Mouse (Mus musculus) midbrain, postnatal 0 days (tissue): ENCODE measurements around the gene Retreg3. TPM values are rescaled to one million over a fixed set of nuclear protein-coding genes. Genes with fewer than 3 reads are reported as not detected.

Experiments
- ATAC-seq: fragments of 200-750 bp; cut with Nextera tagmentation; 2 replicates; pipeline ENCODE4 v1.8.0; 2017; ENCODE audit warnings: moderate number of reproducible peaks, mild to moderate bottlenecking, moderate TSS enrichment, moderate library complexity; ENCODE audit not compliant: low FRiP score
- DNase-seq: peaks from one replicate; pipeline ENCODE4 v3.0.0-alpha.2; 2015; ENCODE audit warnings: low spot score
- H3K27ac ChIP-seq: fragments of 300-500 bp; sonication (generic); 2 replicates; pipeline ENCODE4 v1.5.1; 2014; ENCODE audit warnings: low read depth, mild to moderate bottlenecking, low read length, mixed read lengths
- H3K27me3 ChIP-seq: fragments of 300-500 bp; sonication (generic); 2 replicates; pipeline ENCODE4 v1.6.1; 2014; ENCODE audit warnings: low read length, control low read depth, mixed read lengths; ENCODE audit not compliant: insufficient read depth
- H3K36me3 ChIP-seq: fragments of 300-500 bp; sonication (generic); 2 replicates; pipeline ENCODE4 v1.6.1; 2014; ENCODE audit warnings: low read length, control low read depth, mixed read lengths; ENCODE audit not compliant: insufficient read depth
- H3K4me1 ChIP-seq: fragments of 300-500 bp; sonication (generic); 2 replicates; pipeline ENCODE4 v1.6.1; 2014; ENCODE audit warnings: mild to moderate bottlenecking, control low read depth, antibody characterized with exemption, low read length, mixed read lengths; ENCODE audit not compliant: insufficient read depth
- H3K4me2 ChIP-seq: fragments of 300-500 bp; sonication (generic); 2 replicates; pipeline ENCODE4 v1.6.1; 2014; ENCODE audit warnings: low read depth, mild to moderate bottlenecking, low read length, mixed read lengths; ENCODE audit not compliant: poor library complexity, severe bottlenecking
- H3K4me3 ChIP-seq: fragments of 300-500 bp; sonication (generic); 2 replicates; pipeline ENCODE4 v1.5.1; 2014; ENCODE audit warnings: low read depth, mild to moderate bottlenecking, low read length, moderate library complexity
- H3K9ac ChIP-seq: fragments of 300-500 bp; sonication (generic); replicated peaks from 2 replicates; pipeline ENCODE4 v1.6.1; 2014; ENCODE audit warnings: mild to moderate bottlenecking, low read length, moderate library complexity, mixed read lengths; ENCODE audit not compliant: poor library complexity, severe bottlenecking
- H3K9me3 ChIP-seq: fragments of 300-500 bp; sonication (generic); 2 replicates; pipeline ENCODE4 v1.6.1; 2016; ENCODE audit warnings: low read length, control low read depth
- CTCF ChIP-seq: IDR thresholded peaks from 2 replicates; pipeline ENCODE4 v1.5.1; 2016; ENCODE audit warnings: antibody characterized with exemption, mild to moderate bottlenecking
- WGBS: fragments of 180-500 bp; shearing (Covaris S2); extraction: QIAGEN DNeasy Blood & Tissue Kit; methylation state at CpG from one replicate; pipeline ENCODE4 v1.1.7; 2014; 5-methylcytosine and 5-hydroxymethylcytosine counted together
- polyA plus RNA-seq: library from polyadenylated mRNA; unstranded; fragments of >200 nt; fragmentation: Nextera tagmentation; extraction: Ambion mirVana; gene quantifications from 2 replicates; pipeline ENCODE4 v1.2.1, GENCODE M21; 2015
- total RNA-seq: library from RNA; depleted of rRNA; stranded (reverse); fragments of >200 nt; gene quantifications from 2 replicates; pipeline ENCODE4 v1.2.3, GENCODE M21; 2014

The Retreg3 gene
- total and polyA plus RNA-seq, 2 experiments from 2014 or later = 24.8 to 54.9 TPM

DNA sequence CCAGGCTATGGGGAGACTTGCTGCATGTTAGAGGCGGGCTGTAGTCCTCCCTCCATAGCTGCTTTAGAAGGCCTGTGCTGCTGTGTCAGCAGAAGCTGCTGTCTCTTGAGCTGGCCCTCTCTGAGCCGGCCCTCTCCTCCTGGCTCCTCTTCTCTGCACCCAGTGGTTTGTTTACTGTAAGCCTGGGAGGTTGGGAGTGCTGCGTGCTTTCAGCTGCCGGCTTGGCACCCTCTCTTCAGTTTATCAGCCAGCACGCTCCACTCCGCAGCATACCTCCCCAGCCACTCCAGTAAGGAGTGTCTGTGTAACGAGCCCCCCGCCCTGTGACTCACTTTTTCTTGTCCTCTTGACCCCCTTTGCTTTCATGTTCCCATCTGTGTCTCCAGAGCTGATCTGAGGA lies 62.8 kb downstream of the Retreg3 start:
- H3K4me1 ChIP-seq = no peaks in the 10 kb centered on the region
- no peak for TF ChIP-seq CTCF
- no peak overlapping the region for H3K9ac ChIP-seq
- no peak overlapping the region for H3K27ac ChIP-seq
- peaks cover 85% of the 10 kb centered on the region for H3K36me3 ChIP-seq
- H3K27me3 ChIP-seq = no peaks in the 10 kb centered on the region
- no peak for DNase-seq
- 57% methylated on average over 8 of the region's 8 CpGs for WGBS
- H3K4me2 ChIP-seq = no peak overlapping the region
- no peaks in the 10 kb centered on the region for H3K9me3 ChIP-seq
- no peak overlapping the region for H3K4me3 ChIP-seq
- no peak for ATAC-seq

GRCm38 (mm10) chr11:101055418-101055817 lies 64.3 kb downstream of the Retreg3 start:
- H3K36me3 ChIP-seq = peaks cover 91% of the 10 kb centered on the region
- no peak for DNase-seq
- H3K27me3 ChIP-seq = no peaks in the 10 kb centered on the region
- no peak overlapping the region for H3K9ac ChIP-seq
- TF ChIP-seq CTCF = no peak
- H3K4me1 ChIP-seq = no peaks in the 10 kb centered on the region
- no peak for ATAC-seq
- no peak overlapping the region for H3K4me2 ChIP-seq
- WGBS = 80% methylated on average over 14 of the region's 14 CpGs
- H3K27ac ChIP-seq = no peak overlapping the region
- H3K4me3 ChIP-seq = no peak overlapping the region
- no peaks in the 10 kb centered on the region for H3K9me3 ChIP-seq

DNA sequence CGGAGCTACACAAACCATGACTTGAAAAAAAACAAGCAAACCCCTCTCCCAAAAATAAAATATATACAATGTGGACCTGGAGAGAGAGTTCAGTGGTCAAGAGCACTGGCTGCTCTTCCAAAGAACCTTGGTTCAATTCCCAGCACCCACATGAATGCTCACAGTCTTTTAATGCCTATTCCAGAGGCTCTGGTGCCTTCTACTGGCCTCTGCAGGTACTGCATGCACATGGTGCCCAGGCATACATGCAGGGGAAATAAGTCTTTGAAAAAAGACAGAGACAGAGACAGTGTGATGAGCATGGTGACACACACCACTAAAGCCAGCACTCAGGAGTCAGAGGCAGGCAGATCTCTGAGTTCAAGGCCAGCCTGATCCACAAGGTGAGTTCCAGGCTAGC lies 65.7 kb downstream of the Retreg3 start:
- Histone ChIP-seq H3K4me2 (no peak overlapping the region), H3K9ac (no peak overlapping the region), H3K27me3 (no peaks in the 10 kb centered on the region), H3K4me3 (no peak overlapping the region), H3K27ac (no peak overlapping the region), H3K36me3 (peaks cover 94% of the 10 kb centered on the region), H3K4me1 (no peaks in the 10 kb centered on the region), H3K9me3 (no peaks in the 10 kb centered on the region)
- TF ChIP-seq CTCF = peak; percentile 60
- WGBS = 100% methylated on average over 1 of the region's 1 CpGs
- ATAC-seq (no peak), DNase-seq (no peak)

GRCm38 (mm10) chr11:101052751-101053473 lies 66.8 kb downstream of the Retreg3 start:
- no peak overlapping the region for H3K4me3 ChIP-seq
- no peak overlapping the region for H3K9ac ChIP-seq
- H3K27ac ChIP-seq = no peak overlapping the region
- H3K9me3 ChIP-seq = no peaks in the 10 kb centered on the region
- no peak overlapping the region for H3K4me2 ChIP-seq
- H3K36me3 ChIP-seq = peaks cover 92% of the 10 kb centered on the region
- no peak for TF ChIP-seq CTCF
- no peaks in the 10 kb centered on the region for H3K4me1 ChIP-seq
- DNase-seq = no peak
- no peaks in the 10 kb centered on the region for H3K27me3 ChIP-seq
- ATAC-seq = no peak
- WGBS = 92% methylated on average over 10 of the region's 10 CpGs

DNA sequence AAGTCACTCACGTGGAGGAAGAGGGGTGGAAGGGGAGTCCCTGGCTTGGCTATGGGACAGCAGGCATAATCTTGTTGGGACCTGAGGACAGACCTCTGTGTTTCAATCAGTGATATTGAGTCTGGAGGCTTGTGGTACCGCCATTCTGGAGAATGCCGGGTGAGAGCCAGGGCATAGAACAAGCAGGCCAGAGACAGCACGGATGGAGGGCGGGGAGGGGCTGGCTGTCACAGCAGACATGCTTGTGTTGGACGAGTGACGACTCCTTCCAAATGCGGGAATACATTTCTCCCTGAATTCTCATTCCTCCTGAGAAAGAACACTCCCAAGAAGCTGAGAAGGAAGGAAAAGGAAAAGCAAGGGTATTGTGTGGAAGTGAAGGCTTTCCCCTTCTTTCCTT lies 68.1 kb downstream of the Retreg3 start:
- Histone ChIP-seq H3K9ac (no peak overlapping the region), H3K4me2 (no peak overlapping the region), H3K36me3 (peaks cover 92% of the 10 kb centered on the region), H3K4me3 (no peak overlapping the region), H3K27ac (no peak overlapping the region), H3K27me3 (no peaks in the 10 kb centered on the region), H3K9me3 (no peaks in the 10 kb centered on the region), H3K4me1 (no peaks in the 10 kb centered on the region)
- no peak for TF ChIP-seq CTCF
- DNase-seq (no peak), ATAC-seq (no peak)
- 85% methylated on average over 8 of the region's 8 CpGs for WGBS

DNA sequence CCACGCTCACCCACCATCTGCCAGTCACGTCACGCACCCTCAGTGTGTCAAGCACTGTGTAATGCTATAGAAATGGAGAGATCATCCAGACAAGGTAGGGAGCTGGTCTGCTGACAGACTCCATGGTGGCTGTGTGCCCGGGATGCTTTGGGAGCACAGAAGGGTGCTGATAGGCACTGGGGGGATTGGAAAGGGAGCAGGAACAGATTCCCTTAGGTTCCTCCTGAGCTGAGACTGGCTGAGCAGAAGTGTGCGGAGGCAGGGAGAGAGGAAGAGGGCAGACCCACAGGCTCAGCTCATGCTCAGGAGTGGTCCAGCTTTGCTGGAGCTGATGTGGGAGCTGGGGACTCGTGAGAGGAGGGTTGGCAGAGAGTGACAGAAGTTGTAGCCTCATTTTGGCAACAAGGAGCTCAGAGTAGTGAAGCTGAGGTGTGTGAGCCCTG lies 68.6 kb downstream of the Retreg3 start:
- H3K27ac ChIP-seq = no peak overlapping the region
- no peak overlapping the region for H3K4me3 ChIP-seq
- no peaks in the 10 kb centered on the region for H3K9me3 ChIP-seq
- DNase-seq = no peak
- 85% methylated on average over 6 of the region's 6 CpGs for WGBS
- ATAC-seq = no peak
- no peak overlapping the region for H3K4me2 ChIP-seq
- H3K9ac ChIP-seq = no peak overlapping the region
- no peak for TF ChIP-seq CTCF
- peaks cover 93% of the 10 kb centered on the region for H3K36me3 ChIP-seq
- H3K4me1 ChIP-seq = no peaks in the 10 kb centered on the region
- no peaks in the 10 kb centered on the region for H3K27me3 ChIP-seq
